Mouse (Mus musculus): Measurements from ENCODE around the gene Tkt. TPM values are rescaled to one million over a fixed set of nuclear protein-coding genes. Genes with fewer than 3 reads are reported as not detected.

Tkt gene
- polyA plus RNA-seq, 1 experiment from 2014 or later = 174 TPM

DNA sequence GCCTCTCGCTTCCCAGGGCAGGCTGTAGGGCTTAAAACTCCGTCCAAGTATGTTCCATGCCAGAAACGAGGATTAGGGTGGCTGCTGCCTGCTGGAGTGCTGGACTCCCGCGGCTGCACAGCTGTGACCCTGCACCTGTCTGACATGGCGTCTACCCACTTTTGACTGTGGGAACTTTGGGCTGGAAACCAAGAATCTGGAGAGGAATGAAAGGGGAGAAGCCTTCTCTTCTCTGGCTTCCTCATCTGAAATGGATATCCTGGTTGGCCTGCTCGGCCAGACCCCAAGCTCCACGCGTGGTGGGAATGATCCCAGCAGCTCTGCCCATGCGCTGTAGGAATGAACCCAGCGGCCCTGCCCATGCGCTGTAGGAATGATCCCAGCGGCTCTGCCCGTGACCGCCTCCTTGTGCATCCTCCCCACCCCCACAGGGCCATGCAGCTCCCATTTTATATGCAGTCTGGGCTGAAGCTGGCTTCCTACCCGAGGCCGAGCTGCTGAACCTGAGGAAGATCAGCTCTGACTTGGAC, 11.2 kb downstream of the Tkt start:
- Histone ChIP-seq H3K27ac (ENCODE audit: low read depth, low read length) (peak overlapping the region; percentile 35), H3K9ac (ENCODE audit: low read depth, low read length) (no peak overlapping the region), H3K4me2 (replicated peaks; ENCODE audit: low read depth) (no peak overlapping the region), H3K9me3 (ENCODE audit: control insufficient read depth) (no peaks in the 10 kb centered on the region), H3K4me1 (replicated peaks; ENCODE audit: control insufficient read depth, insufficient read depth, low read length) (0 out of 2 replicates have a peak, but pooled peaks cover 2% of the 10 kb centered on the region), H3K36me3 (ENCODE audit: control insufficient read depth, insufficient read depth) (peaks cover 61% of the 10 kb centered on the region), H3K4me3 (ENCODE audit: low read depth, low read length) (no peak overlapping the region), H3K27me3 (replicated peaks; ENCODE audit: control insufficient read depth, insufficient read depth, low read length) (no peaks in the 10 kb centered on the region)
- ATAC-seq = no peak
- WGBS = 88% methylated on average over 17 of the region's 17 CpGs
- no peak for TF ChIP-seq CTCF (IDR thresholded peaks at IDR 0.05; ENCODE audit: low read depth)

DNA sequence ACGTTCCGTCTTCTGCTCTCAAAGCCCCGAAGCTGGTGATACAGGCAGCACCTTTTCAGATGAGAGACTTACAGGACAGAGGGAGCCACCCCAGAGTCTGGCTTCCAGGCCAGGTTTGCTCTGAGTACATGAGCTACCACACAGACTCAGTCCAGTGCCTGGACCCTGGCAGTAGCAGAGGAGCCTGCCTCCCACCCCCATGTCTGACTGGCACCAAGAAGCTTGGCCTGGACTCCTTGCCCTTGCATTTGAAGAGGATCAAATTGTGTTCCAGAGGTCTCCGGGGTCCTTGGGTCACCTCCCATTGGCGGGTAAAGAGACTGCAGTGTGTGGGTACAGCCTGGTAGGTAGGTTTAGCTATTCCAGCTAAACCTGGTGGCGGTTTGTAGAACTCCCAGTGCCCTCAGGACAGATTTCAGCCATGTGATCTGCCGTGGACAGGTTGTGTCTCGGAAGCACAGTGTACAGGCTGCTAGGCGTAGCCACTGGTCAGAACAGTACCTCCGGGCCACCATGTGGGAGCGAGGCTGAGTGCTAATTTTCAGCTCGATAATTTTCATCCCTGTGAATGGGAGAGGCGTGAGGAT, 12.7 kb downstream of the Tkt start:
- no peak overlapping the region for H3K4me3 ChIP-seq (ENCODE audit: low read depth, low read length)
- no peaks in the 10 kb centered on the region for H3K27me3 ChIP-seq (replicated peaks; ENCODE audit: control insufficient read depth, insufficient read depth, low read length)
- ATAC-seq = peak; percentile 44
- H3K9me3 ChIP-seq (ENCODE audit: control insufficient read depth) = no peaks in the 10 kb centered on the region
- 0 out of 2 replicates have a peak, but pooled peaks cover 2% of the 10 kb centered on the region for H3K4me1 ChIP-seq (replicated peaks; ENCODE audit: control insufficient read depth, insufficient read depth, low read length)
- 73% methylated on average over 13 of the region's 13 CpGs for WGBS
- peaks cover 68% of the 10 kb centered on the region for H3K36me3 ChIP-seq (ENCODE audit: control insufficient read depth, insufficient read depth)
- H3K9ac ChIP-seq (ENCODE audit: low read depth, low read length) = 0 out of 2 replicates have a peak overlapping the region, but pooled peaks have one; percentile 24
- 0 out of 2 replicates have a peak, but pooled peaks have one; percentile 21 for TF ChIP-seq CTCF (IDR thresholded peaks at IDR 0.05; ENCODE audit: low read depth)
- peak overlapping the region; percentile 79 for H3K27ac ChIP-seq (ENCODE audit: low read depth, low read length)
- H3K4me2 ChIP-seq (replicated peaks; ENCODE audit: low read depth) = no peak overlapping the region

DNA sequence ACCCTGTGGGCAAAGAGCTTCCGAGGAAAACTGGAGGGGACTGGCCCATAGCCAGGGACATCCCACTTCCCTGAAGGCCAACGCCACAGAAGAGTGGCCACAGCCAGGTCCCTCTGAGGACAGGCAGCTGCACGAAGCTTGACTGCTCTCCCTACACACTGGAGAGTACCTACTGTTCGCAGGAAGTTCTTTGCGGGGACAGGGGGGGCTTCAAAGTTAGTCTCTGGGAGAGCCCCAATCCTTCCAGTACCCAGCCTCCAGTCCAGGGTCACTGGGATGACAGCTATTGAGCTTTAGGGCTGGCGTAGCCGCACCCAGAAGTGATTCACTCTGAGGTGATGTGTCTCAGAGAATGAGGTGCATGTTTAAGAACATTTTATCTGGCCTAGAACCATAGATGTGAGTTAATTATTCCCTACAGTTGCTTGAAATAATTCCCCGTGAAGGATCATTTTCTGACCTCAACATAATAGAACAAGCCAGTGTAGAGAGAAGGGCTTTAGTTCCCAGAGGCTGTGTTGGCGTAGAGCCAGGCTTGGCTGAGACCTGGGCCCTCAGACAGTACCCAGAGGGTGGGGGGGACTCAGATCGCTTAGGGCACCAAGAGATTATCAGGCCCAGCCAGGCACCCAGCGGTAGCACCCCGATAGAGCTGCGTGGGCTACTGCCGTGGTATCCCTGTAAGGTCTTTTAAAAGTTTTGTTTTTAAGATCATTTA, 13.5 kb downstream of the Tkt start:
- Histone ChIP-seq H3K4me2 (replicated peaks; ENCODE audit: low read depth) (peak overlapping the region; percentile 37; the same call in 1 of the 2 replicates), H3K4me1 (replicated peaks; ENCODE audit: control insufficient read depth, insufficient read depth, low read length) (0 out of 2 replicates have a peak, but pooled peaks cover 2% of the 10 kb centered on the region), H3K36me3 (ENCODE audit: control insufficient read depth, insufficient read depth) (peaks cover 73% of the 10 kb centered on the region), H3K27ac (ENCODE audit: low read depth, low read length) (peak overlapping the region; percentile 79), H3K27me3 (replicated peaks; ENCODE audit: control insufficient read depth, insufficient read depth, low read length) (no peaks in the 10 kb centered on the region), H3K4me3 (ENCODE audit: low read depth, low read length) (no peak overlapping the region), H3K9me3 (ENCODE audit: control insufficient read depth) (no peaks in the 10 kb centered on the region), H3K9ac (ENCODE audit: low read depth, low read length) (0 out of 2 replicates have a peak overlapping the region, but pooled peaks have one; percentile 24)
- peak; percentile 74 for ATAC-seq
- WGBS = 47% methylated on average over 14 of the region's 14 CpGs
- TF ChIP-seq CTCF (IDR thresholded peaks at IDR 0.05; ENCODE audit: low read depth) = no peak

DNA sequence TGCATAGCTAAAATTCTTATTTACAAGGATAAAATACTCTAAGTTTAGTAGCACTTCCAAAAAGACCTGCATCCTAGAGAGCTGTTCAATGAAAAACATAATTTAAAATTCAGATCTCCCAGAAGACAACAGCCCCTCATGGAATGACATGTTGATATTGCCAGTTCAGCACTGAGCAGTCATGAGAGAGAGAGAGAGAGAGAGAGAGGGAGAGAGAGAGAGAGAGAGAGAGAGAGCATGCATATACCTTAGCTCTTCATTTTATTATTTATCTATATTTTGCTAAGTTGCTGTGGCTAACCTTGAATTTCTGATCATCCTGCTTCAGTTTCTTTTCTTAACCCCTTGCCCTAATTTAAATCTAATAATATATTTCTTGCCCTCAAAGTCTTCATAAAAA, 14.2 kb downstream of the Tkt start:
- Histone ChIP-seq H3K36me3 (ENCODE audit: control insufficient read depth, insufficient read depth) (peaks cover 76% of the 10 kb centered on the region), H3K27ac (ENCODE audit: low read depth, low read length) (no peak overlapping the region), H3K27me3 (replicated peaks; ENCODE audit: control insufficient read depth, insufficient read depth, low read length) (no peaks in the 10 kb centered on the region), H3K4me1 (replicated peaks; ENCODE audit: control insufficient read depth, insufficient read depth, low read length) (0 out of 2 replicates have a peak, but pooled peaks cover 2% of the 10 kb centered on the region), H3K4me2 (replicated peaks; ENCODE audit: low read depth) (no peak overlapping the region), H3K9me3 (ENCODE audit: control insufficient read depth) (no peaks in the 10 kb centered on the region), H3K9ac (ENCODE audit: low read depth, low read length) (no peak overlapping the region), H3K4me3 (ENCODE audit: low read depth, low read length) (no peak overlapping the region)
- TF ChIP-seq CTCF (IDR thresholded peaks at IDR 0.05; ENCODE audit: low read depth) = no peak
- ATAC-seq = no peak

DNA sequence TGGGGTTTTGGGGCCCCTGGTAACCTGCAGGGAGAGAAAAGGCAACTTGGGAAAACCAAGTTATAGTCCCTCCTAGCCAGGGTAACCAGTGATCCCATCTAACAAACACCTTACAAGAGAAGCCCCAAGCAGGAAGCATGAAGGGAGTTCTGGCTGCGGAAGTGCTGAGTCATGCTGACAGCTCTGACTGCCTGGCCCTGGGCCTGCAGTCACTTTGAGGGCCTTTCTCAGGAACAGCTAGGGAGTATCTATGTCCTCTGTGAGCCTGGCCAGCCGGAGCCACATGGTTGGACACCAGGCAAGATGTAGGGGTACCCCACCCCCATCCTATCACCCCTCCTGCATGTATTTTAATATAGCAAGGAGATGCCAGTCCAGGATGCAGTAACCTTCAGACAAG, 16.3 kb downstream of the Tkt start:
- Histone ChIP-seq H3K36me3 (ENCODE audit: control insufficient read depth, insufficient read depth) (peaks cover 80% of the 10 kb centered on the region), H3K9ac (ENCODE audit: low read depth, low read length) (no peak overlapping the region), H3K4me2 (replicated peaks; ENCODE audit: low read depth) (no peak overlapping the region), H3K4me3 (ENCODE audit: low read depth, low read length) (no peak overlapping the region), H3K9me3 (ENCODE audit: control insufficient read depth) (no peaks in the 10 kb centered on the region), H3K4me1 (replicated peaks; ENCODE audit: control insufficient read depth, insufficient read depth, low read length) (0 out of 2 replicates have a peak, but pooled peaks cover 2% of the 10 kb centered on the region), H3K27ac (ENCODE audit: low read depth, low read length) (no peak overlapping the region), H3K27me3 (replicated peaks; ENCODE audit: control insufficient read depth, insufficient read depth, low read length) (no peaks in the 10 kb centered on the region)
- TF ChIP-seq CTCF (IDR thresholded peaks at IDR 0.05; ENCODE audit: low read depth) = no peak
- ATAC-seq = no peak
- 89% methylated on average over 2 of the region's 2 CpGs for WGBS

DNA sequence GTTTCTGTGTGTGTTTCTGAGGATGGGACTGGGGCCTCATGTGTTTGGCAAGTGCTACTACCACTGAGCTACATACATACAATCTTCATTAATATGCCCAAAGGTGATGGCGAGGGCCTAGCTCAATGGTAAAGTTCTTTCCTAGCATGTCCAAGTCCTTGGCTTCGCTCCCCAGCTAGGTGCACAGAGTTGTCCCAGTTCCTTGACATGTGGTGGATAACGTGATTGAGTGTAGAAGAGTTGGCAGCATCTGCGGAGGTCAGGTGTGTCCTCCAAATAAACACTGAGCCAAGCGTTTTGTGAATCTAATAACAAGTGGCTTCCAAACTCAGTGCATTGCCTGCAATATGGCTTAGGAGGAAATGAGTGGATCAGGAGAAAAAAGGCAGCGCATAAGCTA, 18.2 kb downstream of the Tkt start:
- no peaks in the 10 kb centered on the region for H3K27me3 ChIP-seq (replicated peaks; ENCODE audit: control insufficient read depth, insufficient read depth, low read length)
- ATAC-seq = no peak
- H3K9me3 ChIP-seq (ENCODE audit: control insufficient read depth) = no peaks in the 10 kb centered on the region
- H3K36me3 ChIP-seq (ENCODE audit: control insufficient read depth, insufficient read depth) = peaks cover 80% of the 10 kb centered on the region
- WGBS = 91% methylated on average over 6 of the region's 6 CpGs
- H3K4me1 ChIP-seq (replicated peaks; ENCODE audit: control insufficient read depth, insufficient read depth, low read length) = no peaks in the 10 kb centered on the region
- no peak overlapping the region for H3K4me2 ChIP-seq (replicated peaks; ENCODE audit: low read depth)
- H3K4me3 ChIP-seq (ENCODE audit: low read depth, low read length) = no peak overlapping the region
- no peak for TF ChIP-seq CTCF (IDR thresholded peaks at IDR 0.05; ENCODE audit: low read depth)
- H3K27ac ChIP-seq (ENCODE audit: low read depth, low read length) = no peak overlapping the region
- no peak overlapping the region for H3K9ac ChIP-seq (ENCODE audit: low read depth, low read length)

Data from intestine, postnatal 0 days (tissue).